Mouse (Mus musculus): ENCODE measurements around the gene Spa17.

DNA sequence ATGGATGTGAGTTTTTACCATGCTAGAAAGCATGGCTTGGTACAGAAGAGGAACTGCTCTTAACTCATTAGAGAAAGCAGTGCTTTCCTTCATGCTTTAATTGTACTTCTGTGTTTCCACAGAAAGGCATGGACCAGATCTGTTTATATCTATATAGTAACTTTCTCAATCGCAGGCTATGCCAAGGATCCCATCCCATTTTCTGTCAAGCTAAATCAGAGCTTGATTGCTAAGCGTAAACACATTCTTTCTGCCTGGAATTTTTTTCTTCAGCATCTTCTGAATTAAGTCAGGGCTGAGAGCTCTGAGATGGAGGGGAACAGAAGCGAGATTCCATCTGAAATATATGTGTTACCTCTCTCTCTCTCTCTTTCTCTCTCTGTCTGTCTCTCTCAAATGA, 10.5 kb upstream of the Spa17 start:
- TF ChIP-seq GATA1 (IDR thresholded peaks at IDR 0.05; ENCODE audit: borderline replicate concordance, low read length) (no peak), FLI1 (IDR thresholded peaks at IDR 0.05; ENCODE audit: low read length) (no peak)

Data from megakaryocyte, embryonic 14.5 days (primary cell).